Mouse (Mus musculus) CD4-positive naive resting alpha-beta T cell, adult 57 days (primary cell): ENCODE data around the gene Ang4. TPM values are rescaled to one million over a fixed set of nuclear protein-coding genes. Genes with fewer than 3 reads are reported as not detected.

ENCODE experiments used
- total RNA-seq: library from RNA; stranded (reverse); gene quantifications from one replicate; pipeline ENCODE4 v1.2.4, GENCODE M21; 2023

Ang4 gene
- total RNA-seq, result not detected

DNA sequence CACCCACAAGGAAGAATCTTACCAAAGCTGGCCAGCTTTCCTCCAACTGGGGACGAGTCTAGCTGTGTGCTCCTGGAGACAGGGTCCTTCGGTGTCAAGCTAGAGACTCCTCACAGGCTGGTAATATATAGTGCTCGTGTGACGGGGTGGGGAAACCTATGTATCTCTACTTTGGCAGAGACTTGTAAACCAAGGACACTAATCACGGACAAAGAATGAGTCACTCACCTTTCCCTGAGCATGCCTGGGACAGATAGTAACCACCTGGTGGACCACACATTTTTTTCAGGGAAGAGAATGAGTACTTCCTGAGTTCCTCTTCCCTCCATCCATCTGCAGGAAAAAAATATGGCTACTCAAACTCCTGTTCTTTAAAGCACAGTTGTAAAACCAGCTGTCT lies at the start of gene Ang4:
Gene Ang4, minus strand, starts transcription at position 101 of the 400 bp plus-strand sequence.

DNA sequence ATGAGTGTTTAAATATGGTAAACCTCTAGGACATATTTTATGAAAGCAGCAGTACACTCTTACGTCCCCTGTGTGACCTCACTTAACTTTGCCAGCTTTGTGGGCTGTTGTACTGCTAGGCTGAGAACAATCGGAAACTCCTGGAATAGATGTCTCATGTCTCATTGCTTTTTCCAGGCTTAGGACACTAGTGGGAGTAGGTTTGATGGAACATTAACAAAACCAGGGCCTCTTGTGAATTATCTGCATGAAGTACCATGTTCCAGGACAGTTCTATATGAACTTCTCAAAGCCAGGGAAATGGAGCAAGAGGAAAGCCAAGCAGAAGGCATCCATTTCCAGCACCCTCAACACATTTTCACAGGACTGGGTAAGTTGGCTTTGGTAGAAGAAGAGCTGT lies 26.4 kb upstream of the Ang4 start, which contains the start of gene AY358078:
Gene AY358078, plus strand, starts transcription at position 301 of the 400 bp plus-strand sequence.

DNA sequence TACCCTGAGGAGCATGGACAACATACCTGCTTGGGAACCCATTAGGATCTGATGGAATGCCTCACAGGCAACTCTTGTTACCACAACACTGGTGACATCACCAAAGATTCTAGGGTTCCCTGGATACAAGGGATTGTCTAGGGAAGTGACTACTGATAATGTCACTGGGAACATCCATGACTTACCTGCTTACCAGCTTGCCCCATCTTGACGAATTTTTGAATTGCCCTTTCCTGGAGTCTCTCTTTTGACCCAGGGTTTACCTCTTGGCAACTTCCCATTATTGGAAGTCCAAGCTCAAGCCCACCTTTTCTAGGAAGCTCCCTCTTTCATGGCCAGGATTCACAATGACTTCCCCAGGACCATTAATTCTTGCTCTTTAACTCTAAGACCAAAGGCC lies 56.3 kb downstream of the Ang4 start, which contains the start of gene Gm5800:
Gene Gm5800, minus strand, starts transcription at position 101 of the 400 bp plus-strand sequence.

Other genes with a start within 250 kb of the Ang4 start
- gene Gm5622, start 220.8 kb downstream of the Ang4 start, total RNA-seq, result not detected
- not detected for gene Gm17175, start 199.5 kb downstream of the Ang4 start, total RNA-seq
- not detected for gene Gm17174, start 181.5 kb downstream of the Ang4 start, total RNA-seq
- not detected for gene Gm17078, start 162.3 kb downstream of the Ang4 start, total RNA-seq
- not detected for gene Gm4181, start 137.9 kb downstream of the Ang4 start, total RNA-seq
- not detected for gene Gm17079, start 78.1 kb downstream of the Ang4 start, total RNA-seq
- gene Gm5800, start 56.4 kb downstream of the Ang4 start, total RNA-seq, result not detected
- gene AY358078, start 26.5 kb upstream of the Ang4 start, total RNA-seq, result not detected
- not detected for gene Ear6, start 80.1 kb upstream of the Ang4 start, total RNA-seq
- 82.5 TPM for gene Mettl17, start 111.3 kb upstream of the Ang4 start, total RNA-seq
- gene Slc39a2, start 119.3 kb upstream of the Ang4 start, total RNA-seq, result 0.86 TPM
- gene Ndrg2, start 140.6 kb upstream of the Ang4 start, total RNA-seq, result 27.5 TPM
- gene Tppp2, start 144.8 kb upstream of the Ang4 start, total RNA-seq, result not detected
- not detected for gene Rnase13, start 149.2 kb upstream of the Ang4 start, total RNA-seq
- gene Arhgef40, start 211.1 kb upstream of the Ang4 start, total RNA-seq, result 2.7 TPM
- 0.95 TPM for gene Tmem253, start 242.1 kb upstream of the Ang4 start, total RNA-seq
- 18.6 TPM for gene Zfp219, start 247.1 kb upstream of the Ang4 start, total RNA-seq